Comparison of ENCODE assay signal across 7 mouse cellular contexts in genomic region chr1:75219531-75219930, GRCm38 (mm10). TPM values are rescaled to one million over a fixed set of nuclear protein-coding genes. Genes with fewer than 3 reads are reported as not detected.
A peak's percentile ranks its signal among the peaks of the same experiment; 100 is the strongest.
DNase-seq lines count a peak whose midpoint lies in the region; ATAC-seq and TF ChIP-seq lines count a peak whose summit lies in the region.

Tuba4a (minus strand) TSS chr1:75219865.

- under 1% methylated on average over 34 of the region's 34 CpGs for WGBS in lung, embryonic 15.5 days
- WGBS in small intestine, adult 2 months = 3% methylated on average over 34 of the region's 34 CpGs

- H3K27ac ChIP-seq in testis, adult 2 months (ENCODE audit: control insufficient read depth, insufficient read depth, low read depth, low read length) = no peak within 1 kb of the TSS
- no peak within 1 kb of the TSS for H3K27ac ChIP-seq in lung, embryonic 15.5 days
- peak within 1 kb of the TSS; percentile 69 for H3K27ac ChIP-seq in small intestine, adult 2 months (ENCODE audit: insufficient read depth, low read depth, low read length)

- TF ChIP-seq POLR2A in testis, adult 2 months (IDR thresholded peaks at IDR 0.05; ENCODE audit: control insufficient read depth, low read depth, low read length) = no peak
- no peak for TF ChIP-seq POLR2A in small intestine, adult 2 months (IDR thresholded peaks at IDR 0.05; ENCODE audit: low read depth, low read length)

- peaks cover 18% of the 10 kb centered on the region for H3K4me1 ChIP-seq in testis, adult 2 months (ENCODE audit: control insufficient read depth, insufficient read depth, low read length)
- peaks cover 21% of the 10 kb centered on the region for H3K4me1 ChIP-seq in lung, embryonic 15.5 days
- peaks cover 20% of the 10 kb centered on the region for H3K4me1 ChIP-seq in small intestine, adult 2 months (ENCODE audit: control insufficient read depth, insufficient read depth, insufficient read length, low read length)

- no peaks in the 10 kb centered on the region for H3K9me3 ChIP-seq in lung, embryonic 15.5 days

- TF ChIP-seq CTCF in testis, adult 2 months (IDR thresholded peaks at IDR 0.05; ENCODE audit: control insufficient read depth, insufficient read depth, insufficient replicate concordance, low read depth, low read length) = no peak
- TF ChIP-seq CTCF in small intestine, adult 2 months (IDR thresholded peaks at IDR 0.05; ENCODE audit: extremely low read depth, insufficient read length, insufficient replicate concordance, low read depth, low read length) = no peak

- peak within 1 kb of the TSS; percentile 92 for H3K4me2 ChIP-seq in lung, embryonic 15.5 days

- DNase-seq in testis, postnatal 14 days (ENCODE audit: low spot score) = no peak
- peak; percentile 51 for DNase-seq in embryo, embryonic 10.5 days (ENCODE audit: low spot score)
- DNase-seq in kidney, postnatal 10 days = peak; percentile 64

- no peaks in the 10 kb centered on the region for H3K36me3 ChIP-seq in testis, adult 2 months (ENCODE audit: control insufficient read depth, insufficient read depth, low read length)
- peaks cover 9% of the 10 kb centered on the region; the same call in 1 of the 2 replicates for H3K36me3 ChIP-seq in lung, embryonic 15.5 days
- H3K36me3 ChIP-seq in small intestine, adult 2 months (ENCODE audit: control insufficient read depth, insufficient read depth, low read length) = peaks cover 21% of the 10 kb centered on the region

- peak within 1 kb of the TSS; percentile 82 for H3K4me3 ChIP-seq in testis, adult 2 months (ENCODE audit: control insufficient read depth, low read depth, low read length)
- peak within 1 kb of the TSS; percentile 51 for H3K4me3 ChIP-seq in lung, embryonic 15.5 days
- H3K4me3 ChIP-seq in small intestine, adult 2 months (ENCODE audit: low read depth, low read length) = peak within 1 kb of the TSS; percentile 85

- peak within 1 kb of the TSS; percentile 38 for H3K9ac ChIP-seq in lung, embryonic 15.5 days

- no peak for ATAC-seq in granulocyte monocyte progenitor cell, adult 5-6 weeks (replicated peaks; ENCODE audit: poor library complexity, severe bottlenecking)
- ATAC-seq in lung, embryonic 15.5 days (ENCODE audit: borderline replicate concordance, extremely low read depth, low FRiP score, low TSS enrichment) = peak; percentile 32; the same call in 1 of the 2 replicates

- H3K27me3 ChIP-seq in testis, adult 2 months (ENCODE audit: control insufficient read depth, insufficient read depth, low read length) = peaks cover 4% of the 10 kb centered on the region
- H3K27me3 ChIP-seq in lung, embryonic 15.5 days = peaks cover 49% of the 10 kb centered on the region
- no peaks in the 10 kb centered on the region for H3K27me3 ChIP-seq in small intestine, adult 2 months (ENCODE audit: control insufficient read depth, insufficient read depth, low read length)

RNA-seq across cellular contexts. Expression of gene Tuba4a, which starts in this region (rescaled TPM):
- polyA plus RNA-seq in testis, adult 2 months (2012; rRNA removed) = 163 and 204 TPM in 2 replicates
- 541 and 690 TPM in 2 replicates for total RNA-seq in granulocyte monocyte progenitor cell, adult 5-6 weeks (2014; fragmentation: Nextera tagmentation)
- 491 and 534 TPM in 2 replicates for total RNA-seq in granulocyte monocyte progenitor cell, adult 5-6 weeks (2017)
- 35.8 and 44.9 TPM in 2 replicates for polyA plus RNA-seq in lung, embryonic 15.5 days (2015; fragmentation: Nextera tagmentation; extraction: Ambion mirVana)
- 107 and 188 TPM in 2 replicates for polyA plus RNA-seq in small intestine, adult 2 months (2012; rRNA removed)
